Mouse (Mus musculus): ENCODE data around the gene Adamts2. TPM values are rescaled to one million over a fixed set of nuclear protein-coding genes. Genes with fewer than 3 reads are reported as not detected.

Gene Adamts2
- polyA plus RNA-seq, 1 experiment, result 0.73 TPM

DNA sequence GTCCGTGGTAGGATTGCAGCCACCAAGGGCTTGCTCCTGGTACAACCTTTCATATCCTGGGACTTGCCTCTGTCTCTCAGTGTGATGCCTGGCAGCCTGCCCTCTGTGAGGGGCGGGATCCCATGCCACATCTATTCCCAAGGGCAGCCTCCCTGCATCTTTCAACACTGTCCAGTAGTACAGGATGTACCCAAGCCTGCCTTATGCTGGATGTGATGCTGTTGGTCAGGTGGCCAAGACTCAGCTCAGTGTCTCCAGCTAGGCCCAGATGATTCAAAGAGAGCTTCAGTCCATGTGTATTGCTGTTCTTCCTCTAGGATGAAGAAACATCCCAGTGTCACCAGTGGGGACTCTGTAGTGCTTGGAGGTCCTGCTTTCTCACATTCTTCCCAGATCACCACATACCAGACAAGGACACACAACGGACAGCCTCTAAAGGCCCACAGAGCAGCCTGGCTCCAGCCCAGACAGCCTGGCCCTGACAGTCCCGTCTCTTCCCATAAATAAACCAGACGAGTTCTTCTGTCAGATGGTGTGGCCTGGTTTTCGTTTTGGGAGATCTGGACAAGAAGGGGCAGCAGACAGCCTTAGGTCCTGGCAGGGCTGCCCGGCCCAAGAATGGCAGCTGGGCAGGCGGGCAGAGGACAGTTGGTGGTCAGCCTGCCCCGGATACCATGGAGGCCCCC, 52.0 kb downstream of the Adamts2 start:
- H3K9me3 ChIP-seq (replicated peaks; ENCODE audit: control insufficient read depth, insufficient read depth, low read length, poor library complexity, severe bottlenecking), result no peaks in the 10 kb centered on the region
- H3K9ac ChIP-seq (ENCODE audit: low read depth, poor library complexity, severe bottlenecking), result no peak overlapping the region
- H3K27me3 ChIP-seq (ENCODE audit: control insufficient read depth, insufficient read depth, low read length, poor library complexity, severe bottlenecking), result no peaks in the 10 kb centered on the region
- H3K4me1 ChIP-seq (ENCODE audit: control insufficient read depth, insufficient read depth, low read length), result no peaks in the 10 kb centered on the region
- no peak overlapping the region for H3K4me3 ChIP-seq (ENCODE audit: low read depth, low read length)
- H3K36me3 ChIP-seq (ENCODE audit: control insufficient read depth, insufficient read depth, low read length, poor library complexity, severe bottlenecking), result no peaks in the 10 kb centered on the region
- TF ChIP-seq POLR2A (IDR thresholded peaks at IDR 0.05; ENCODE audit: insufficient read depth, low read length) (no peak), CTCF (IDR thresholded peaks at IDR 0.05; ENCODE audit: low read depth, low read length) (no peak), EP300 (IDR thresholded peaks at IDR 0.05; ENCODE audit: insufficient read depth, low read depth, low read length) (no peak)
- H3K27ac ChIP-seq (ENCODE audit: insufficient read depth, low read length), result no peak overlapping the region

GRCm38 (mm10) chr11:50658826-50659225, 56.9 kb downstream of the Adamts2 start:
- H3K36me3 ChIP-seq (ENCODE audit: control insufficient read depth, insufficient read depth, low read length, poor library complexity, severe bottlenecking), result no peaks in the 10 kb centered on the region
- H3K9me3 ChIP-seq (replicated peaks; ENCODE audit: control insufficient read depth, insufficient read depth, low read length, poor library complexity, severe bottlenecking), result no peaks in the 10 kb centered on the region
- TF ChIP-seq POLR2A (IDR thresholded peaks at IDR 0.05; ENCODE audit: insufficient read depth, low read length) (no peak), EP300 (IDR thresholded peaks at IDR 0.05; ENCODE audit: insufficient read depth, low read depth, low read length) (no peak), CTCF (IDR thresholded peaks at IDR 0.05; ENCODE audit: low read depth, low read length) (no peak)
- no peak overlapping the region for H3K4me3 ChIP-seq (ENCODE audit: low read depth, low read length)
- H3K27ac ChIP-seq (ENCODE audit: insufficient read depth, low read length), result no peak overlapping the region
- H3K4me1 ChIP-seq (ENCODE audit: control insufficient read depth, insufficient read depth, low read length), result no peaks in the 10 kb centered on the region
- H3K27me3 ChIP-seq (ENCODE audit: control insufficient read depth, insufficient read depth, low read length, poor library complexity, severe bottlenecking), result no peaks in the 10 kb centered on the region
- no peak overlapping the region for H3K9ac ChIP-seq (ENCODE audit: low read depth, poor library complexity, severe bottlenecking)

DNA sequence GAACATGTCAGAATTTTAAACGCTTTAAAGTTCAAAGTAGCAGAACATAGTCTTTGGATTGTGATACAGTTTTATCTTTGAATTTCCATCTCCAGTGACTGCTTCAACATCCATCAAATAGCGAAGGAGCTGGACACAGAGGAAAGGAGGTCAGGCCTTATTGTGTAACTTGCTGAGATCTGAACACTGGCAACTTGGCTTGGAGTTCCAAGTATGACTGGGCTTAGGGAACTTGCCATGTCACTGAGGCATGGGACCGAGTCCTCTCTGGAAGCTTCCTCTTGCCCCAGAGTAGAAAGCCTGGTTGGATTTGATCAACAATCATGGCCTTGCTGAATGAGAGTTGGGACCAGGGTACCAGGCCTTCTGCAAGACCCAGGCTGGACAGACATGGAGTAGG, 60.3 kb downstream of the Adamts2 start:
- Histone ChIP-seq H3K4me1 (ENCODE audit: control insufficient read depth, insufficient read depth, low read length) (no peaks in the 10 kb centered on the region), H3K9me3 (replicated peaks; ENCODE audit: control insufficient read depth, insufficient read depth, low read length, poor library complexity, severe bottlenecking) (no peaks in the 10 kb centered on the region)

DNA sequence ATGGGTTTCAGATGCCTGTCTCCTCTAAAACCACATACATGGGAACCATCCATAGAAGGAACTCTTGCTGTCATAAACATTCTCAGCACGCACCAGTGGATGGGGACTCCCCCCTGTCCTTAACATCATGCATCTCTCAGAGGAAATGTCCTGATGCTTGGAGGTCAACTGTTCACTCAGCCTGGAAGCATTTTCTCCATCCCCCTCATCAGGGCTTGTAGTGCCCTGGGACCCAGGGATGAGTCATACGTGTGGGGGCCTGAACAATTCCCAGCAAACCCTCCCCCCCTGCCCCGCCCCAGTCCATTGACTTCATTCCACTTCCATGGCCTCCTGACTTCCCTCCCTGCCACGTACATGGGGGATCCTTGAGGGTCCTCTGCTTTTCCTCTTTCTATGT, 62.9 kb downstream of the Adamts2 start:
- no peaks in the 10 kb centered on the region for H3K4me1 ChIP-seq (ENCODE audit: control insufficient read depth, insufficient read depth, low read length)
- H3K4me3 ChIP-seq (ENCODE audit: low read depth, low read length), result no peak overlapping the region
- TF ChIP-seq EP300 (IDR thresholded peaks at IDR 0.05; ENCODE audit: insufficient read depth, low read depth, low read length) (no peak), POLR2A (IDR thresholded peaks at IDR 0.05; ENCODE audit: insufficient read depth, low read length) (no peak)
- no peaks in the 10 kb centered on the region for H3K9me3 ChIP-seq (replicated peaks; ENCODE audit: control insufficient read depth, insufficient read depth, low read length, poor library complexity, severe bottlenecking)
- H3K9ac ChIP-seq (ENCODE audit: low read depth, poor library complexity, severe bottlenecking), result no peak overlapping the region
- no peaks in the 10 kb centered on the region for H3K27me3 ChIP-seq (ENCODE audit: control insufficient read depth, insufficient read depth, low read length, poor library complexity, severe bottlenecking)
- H3K36me3 ChIP-seq (ENCODE audit: control insufficient read depth, insufficient read depth, low read length, poor library complexity, severe bottlenecking), result no peaks in the 10 kb centered on the region
- H3K27ac ChIP-seq (ENCODE audit: insufficient read depth, low read length), result no peak overlapping the region

More for the DNA sequence above, 60.3 kb downstream of the Adamts2 start:
- no peak overlapping the region for H3K4me3 ChIP-seq (ENCODE audit: low read depth, low read length)
- no peaks in the 10 kb centered on the region for H3K27me3 ChIP-seq (ENCODE audit: control insufficient read depth, insufficient read depth, low read length, poor library complexity, severe bottlenecking)
- no peaks in the 10 kb centered on the region for H3K36me3 ChIP-seq (ENCODE audit: control insufficient read depth, insufficient read depth, low read length, poor library complexity, severe bottlenecking)
- no peak overlapping the region for H3K27ac ChIP-seq (ENCODE audit: insufficient read depth, low read length)
- TF ChIP-seq CTCF (IDR thresholded peaks at IDR 0.05; ENCODE audit: low read depth, low read length) (no peak), EP300 (IDR thresholded peaks at IDR 0.05; ENCODE audit: insufficient read depth, low read depth, low read length) (no peak), POLR2A (IDR thresholded peaks at IDR 0.05; ENCODE audit: insufficient read depth, low read length) (no peak)
- H3K9ac ChIP-seq (ENCODE audit: low read depth, poor library complexity, severe bottlenecking), result no peak overlapping the region

DNA sequence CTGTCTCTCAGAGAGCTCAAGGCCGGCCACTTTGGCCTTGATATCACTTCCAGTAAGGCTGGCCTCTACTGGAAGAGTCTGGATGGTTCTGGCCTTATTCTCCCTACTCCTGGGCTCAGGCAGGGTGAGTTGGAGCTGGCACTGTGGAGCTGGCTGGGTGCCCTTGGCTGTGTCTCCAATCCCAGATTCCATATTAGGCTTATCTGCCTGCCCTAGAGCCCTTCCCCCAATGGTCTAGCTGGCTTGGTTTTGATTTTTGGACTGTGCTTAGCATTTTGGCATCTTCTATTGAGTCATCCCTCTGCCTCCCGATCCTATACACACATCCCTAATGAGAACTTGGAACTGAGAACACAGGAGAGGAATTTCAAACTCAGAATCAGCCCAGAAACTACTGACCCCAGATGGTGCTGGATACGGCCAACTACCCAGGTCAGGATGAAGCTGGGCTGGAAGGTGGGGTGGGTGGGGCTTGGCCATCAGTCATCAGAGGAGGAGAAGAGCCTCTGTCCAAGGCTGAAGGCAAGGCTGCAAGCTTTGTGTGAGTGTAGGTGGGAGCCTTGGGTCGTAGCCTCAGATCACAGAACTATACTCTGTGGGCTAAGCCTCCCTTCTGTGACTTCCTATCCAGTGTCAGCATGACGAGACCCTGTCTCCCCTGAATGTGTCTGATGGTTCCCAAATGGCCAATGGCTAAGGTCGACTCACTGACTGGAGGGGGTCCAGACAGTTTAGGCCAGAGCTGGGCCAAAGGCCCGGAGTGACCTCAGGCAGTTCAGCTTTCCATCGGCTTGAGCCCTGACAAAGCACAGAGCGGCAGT, 67.9 kb downstream of the Adamts2 start:
- H3K4me1 ChIP-seq (ENCODE audit: control insufficient read depth, insufficient read depth, low read length), result no peaks in the 10 kb centered on the region
- no peak overlapping the region for H3K4me3 ChIP-seq (ENCODE audit: low read depth, low read length)
- TF ChIP-seq CTCF (IDR thresholded peaks at IDR 0.05; ENCODE audit: low read depth, low read length) (no peak), EP300 (IDR thresholded peaks at IDR 0.05; ENCODE audit: insufficient read depth, low read depth, low read length) (no peak), POLR2A (IDR thresholded peaks at IDR 0.05; ENCODE audit: insufficient read depth, low read length) (no peak)
- no peaks in the 10 kb centered on the region for H3K9me3 ChIP-seq (replicated peaks; ENCODE audit: control insufficient read depth, insufficient read depth, low read length, poor library complexity, severe bottlenecking)
- no peaks in the 10 kb centered on the region for H3K36me3 ChIP-seq (ENCODE audit: control insufficient read depth, insufficient read depth, low read length, poor library complexity, severe bottlenecking)
- no peaks in the 10 kb centered on the region for H3K27me3 ChIP-seq (ENCODE audit: control insufficient read depth, insufficient read depth, low read length, poor library complexity, severe bottlenecking)
- no peak overlapping the region for H3K9ac ChIP-seq (ENCODE audit: low read depth, poor library complexity, severe bottlenecking)
- no peak overlapping the region for H3K27ac ChIP-seq (ENCODE audit: insufficient read depth, low read length)

DNA sequence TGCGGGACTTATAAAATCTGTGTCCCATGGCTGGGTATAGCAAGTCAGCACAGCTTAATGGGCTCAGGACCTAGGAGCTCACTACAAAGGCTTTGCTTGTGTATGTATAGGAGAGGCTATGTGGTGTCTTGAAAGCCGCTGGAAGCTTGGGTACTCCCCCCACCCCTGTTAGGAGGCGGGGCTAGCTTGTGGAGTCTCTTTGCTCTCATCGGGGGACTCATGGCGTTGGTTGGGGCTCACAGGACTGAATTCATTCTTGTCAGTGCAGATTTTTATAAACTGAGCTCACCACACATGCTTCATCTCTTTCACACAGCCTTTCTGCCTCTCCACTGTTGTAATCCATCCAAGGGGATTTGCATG, 68.5 kb downstream of the Adamts2 start:
- Histone ChIP-seq H3K9me3 (replicated peaks; ENCODE audit: control insufficient read depth, insufficient read depth, low read length, poor library complexity, severe bottlenecking) (no peaks in the 10 kb centered on the region), H3K9ac (ENCODE audit: low read depth, poor library complexity, severe bottlenecking) (no peak overlapping the region), H3K27ac (ENCODE audit: insufficient read depth, low read length) (no peak overlapping the region), H3K4me1 (ENCODE audit: control insufficient read depth, insufficient read depth, low read length) (no peaks in the 10 kb centered on the region), H3K27me3 (ENCODE audit: control insufficient read depth, insufficient read depth, low read length, poor library complexity, severe bottlenecking) (no peaks in the 10 kb centered on the region), H3K36me3 (ENCODE audit: control insufficient read depth, insufficient read depth, low read length, poor library complexity, severe bottlenecking) (no peaks in the 10 kb centered on the region), H3K4me3 (ENCODE audit: low read depth, low read length) (no peak overlapping the region)
- TF ChIP-seq POLR2A (IDR thresholded peaks at IDR 0.05; ENCODE audit: insufficient read depth, low read length), result no peak
- no peak for TF ChIP-seq EP300 (IDR thresholded peaks at IDR 0.05; ENCODE audit: insufficient read depth, low read depth, low read length)
- no peak for TF ChIP-seq CTCF (IDR thresholded peaks at IDR 0.05; ENCODE audit: low read depth, low read length)
